Mouse (Mus musculus) embryonic facial prominence, embryonic 15.5 days (tissue): Measurements from ENCODE around the gene 4921517D22Rik. TPM values are rescaled to one million over a fixed set of nuclear protein-coding genes. Genes with fewer than 3 reads are reported as not detected.

Experiments
- ATAC-seq: fragments of 200-750 bp; cut with Nextera tagmentation; 2 replicates; pipeline ENCODE4 v1.8.0; 2017; ENCODE audit warnings: low read depth, moderate TSS enrichment; ENCODE audit not compliant: insufficient number of reproducible peaks, low FRiP score, low TSS enrichment
- H3K27ac ChIP-seq: fragments of 300-500 bp; sonication (generic); replicated peaks from 2 replicates; pipeline ENCODE4 v1.5.1; 2015; ENCODE audit warnings: mild to moderate bottlenecking, inconsistent platforms
- H3K27me3 ChIP-seq: fragments of 300-500 bp; sonication (generic); 2 replicates; pipeline ENCODE4 v1.6.1; 2015; ENCODE audit warnings: inconsistent platforms
- H3K36me3 ChIP-seq: fragments of 300-500 bp; sonication (generic); 2 replicates; pipeline ENCODE4 v1.6.1; 2015; ENCODE audit warnings: mild to moderate bottlenecking, inconsistent platforms
- H3K4me1 ChIP-seq: fragments of 300-500 bp; sonication (generic); 2 replicates; pipeline ENCODE4 v1.6.1; 2015; ENCODE audit warnings: inconsistent platforms
- H3K4me2 ChIP-seq: fragments of 300-500 bp; sonication (generic); replicated peaks from 2 replicates; pipeline ENCODE4 v1.6.1; 2015; ENCODE audit warnings: mild to moderate bottlenecking, inconsistent platforms
- H3K4me3 ChIP-seq: fragments of 300-500 bp; sonication (generic); replicated peaks from 2 replicates; pipeline ENCODE4 v1.5.1; 2015; ENCODE audit warnings: mild to moderate bottlenecking, inconsistent platforms
- H3K9ac ChIP-seq: fragments of 300-500 bp; sonication (generic); 2 replicates; pipeline ENCODE4 v1.6.1; 2015; ENCODE audit warnings: inconsistent platforms
- H3K9me3 ChIP-seq: fragments of 300-500 bp; sonication (generic); replicated peaks from 2 replicates; pipeline ENCODE4 v1.6.1; 2016; ENCODE audit warnings: inconsistent platforms
- WGBS: fragments of 180-500 bp; shearing (Covaris S2); methylation state at CpG from one replicate; pipeline ENCODE4 v1.1.7; 2015; 5-methylcytosine and 5-hydroxymethylcytosine counted together
- polyA plus RNA-seq: library from polyadenylated mRNA; unstranded; fragments of >200 nt; fragmentation: Nextera tagmentation; extraction: Ambion mirVana; gene quantifications from 2 replicates; pipeline ENCODE4 v1.2.1, GENCODE M21; 2015

The 4921517D22Rik gene
- polyA plus RNA-seq, 1 experiment from 2014 or later: not detected

GRCm38 (mm10) chr13:59690576-59690975 lies 3.3 kb downstream of the 4921517D22Rik start:
- WGBS: 81% methylated on average over 7 of the region's 7 CpGs
- no peak for ATAC-seq
- Histone ChIP-seq H3K4me2 (no peak overlapping the region), H3K27me3 (no peaks in the 10 kb centered on the region), H3K4me1 (no peaks in the 10 kb centered on the region), H3K9me3 (no peaks in the 10 kb centered on the region), H3K36me3 (no peaks in the 10 kb centered on the region), H3K9ac (no peak overlapping the region), H3K4me3 (no peak overlapping the region), H3K27ac (no peak overlapping the region)

GRCm38 (mm10) chr13:59689843-59690242 lies 4.1 kb downstream of the 4921517D22Rik start:
- 91% methylated on average over 3 of the region's 3 CpGs for WGBS
- no peak overlapping the region for H3K9ac ChIP-seq
- H3K4me2 ChIP-seq: no peak overlapping the region
- H3K9me3 ChIP-seq: no peaks in the 10 kb centered on the region
- no peak overlapping the region for H3K27ac ChIP-seq
- H3K4me3 ChIP-seq: no peak overlapping the region
- no peaks in the 10 kb centered on the region for H3K36me3 ChIP-seq
- H3K27me3 ChIP-seq: no peaks in the 10 kb centered on the region
- ATAC-seq: no peak
- H3K4me1 ChIP-seq: no peaks in the 10 kb centered on the region

- no peak overlapping the region for H3K4me2 ChIP-seq
- WGBS: 86% methylated on average over 9 of the region's 9 CpGs
Measured at GRCm38 (mm10) chr13:59689313-59689712, 4.6 kb downstream of the 4921517D22Rik start.

GRCm38 (mm10) chr13:59688338-59688770 lies 5.6 kb downstream of the 4921517D22Rik start:
- Histone ChIP-seq H3K4me2 (no peak overlapping the region), H3K4me1 (no peaks in the 10 kb centered on the region), H3K27ac (no peak overlapping the region), H3K4me3 (no peak overlapping the region), H3K36me3 (no peaks in the 10 kb centered on the region), H3K9me3 (no peaks in the 10 kb centered on the region), H3K9ac (no peak overlapping the region), H3K27me3 (no peaks in the 10 kb centered on the region)
- 53% methylated on average over 13 of the region's 13 CpGs for WGBS
- no peak for ATAC-seq

More at GRCm38 (mm10) chr13:59689313-59689712, 4.6 kb downstream of the 4921517D22Rik start:
- Histone ChIP-seq H3K4me3 (no peak overlapping the region), H3K27me3 (no peaks in the 10 kb centered on the region), H3K9ac (no peak overlapping the region), H3K27ac (no peak overlapping the region), H3K36me3 (no peaks in the 10 kb centered on the region), H3K4me1 (no peaks in the 10 kb centered on the region), H3K9me3 (no peaks in the 10 kb centered on the region)
- no peak for ATAC-seq

GRCm38 (mm10) chr13:59685236-59685635 lies 8.7 kb downstream of the 4921517D22Rik start:
- no peak for ATAC-seq
- no peaks in the 10 kb centered on the region for H3K36me3 ChIP-seq
- H3K4me3 ChIP-seq: no peak overlapping the region
- no peak overlapping the region for H3K9ac ChIP-seq
- 76% methylated on average over 3 of the region's 3 CpGs for WGBS
- no peak overlapping the region for H3K27ac ChIP-seq
- no peaks in the 10 kb centered on the region for H3K9me3 ChIP-seq
- 0 out of 2 replicates have a peak, but pooled peaks cover 2% of the 10 kb centered on the region for H3K27me3 ChIP-seq
- no peaks in the 10 kb centered on the region for H3K4me1 ChIP-seq
- H3K4me2 ChIP-seq: no peak overlapping the region

GRCm38 (mm10) chr13:59682629-59683028 lies 11.3 kb downstream of the 4921517D22Rik start:
- 0 out of 2 replicates have a peak, but pooled peaks cover 2% of the 10 kb centered on the region for H3K27me3 ChIP-seq
- no peaks in the 10 kb centered on the region for H3K9me3 ChIP-seq
- H3K4me1 ChIP-seq: no peaks in the 10 kb centered on the region
- no peaks in the 10 kb centered on the region for H3K36me3 ChIP-seq
- WGBS: 28% methylated on average over 7 of the region's 7 CpGs
- no peak overlapping the region for H3K27ac ChIP-seq
- no peak overlapping the region for H3K4me3 ChIP-seq
- no peak overlapping the region for H3K9ac ChIP-seq
- no peak overlapping the region for H3K4me2 ChIP-seq
- no peak for ATAC-seq

GRCm38 (mm10) chr13:59679908-59680307 lies 14.0 kb downstream of the 4921517D22Rik start:
- 58% methylated on average over 4 of the region's 4 CpGs for WGBS
- Histone ChIP-seq H3K9ac (no peak overlapping the region), H3K4me1 (no peaks in the 10 kb centered on the region), H3K4me2 (no peak overlapping the region), H3K36me3 (no peaks in the 10 kb centered on the region), H3K27me3 (0 out of 2 replicates have a peak, but pooled peaks cover 2% of the 10 kb centered on the region), H3K4me3 (no peak overlapping the region), H3K9me3 (no peaks in the 10 kb centered on the region), H3K27ac (no peak overlapping the region)
- ATAC-seq: no peak

- WGBS: 49% methylated on average over 4 of the region's 4 CpGs
- no peak overlapping the region for H3K27ac ChIP-seq
- 0 out of 2 replicates have a peak, but pooled peaks cover 2% of the 10 kb centered on the region for H3K27me3 ChIP-seq
- H3K4me1 ChIP-seq: peaks cover 6% of the 10 kb centered on the region
- H3K4me3 ChIP-seq: no peak overlapping the region
- H3K9ac ChIP-seq: no peak overlapping the region
- no peaks in the 10 kb centered on the region for H3K9me3 ChIP-seq
- no peaks in the 10 kb centered on the region for H3K36me3 ChIP-seq
- ATAC-seq: no peak
- H3K4me2 ChIP-seq: no peak overlapping the region
Measured at GRCm38 (mm10) chr13:59679306-59679705, 14.6 kb downstream of the 4921517D22Rik start.

- H3K36me3 ChIP-seq: no peaks in the 10 kb centered on the region
- peaks cover 16% of the 10 kb centered on the region for H3K4me1 ChIP-seq
- H3K9ac ChIP-seq: no peak overlapping the region
- no peak overlapping the region for H3K4me3 ChIP-seq
- no peak for ATAC-seq
- no peaks in the 10 kb centered on the region for H3K9me3 ChIP-seq
- no peak overlapping the region for H3K27ac ChIP-seq
- no peaks in the 10 kb centered on the region for H3K27me3 ChIP-seq
- 66% methylated on average over 12 of the region's 12 CpGs for WGBS
- no peak overlapping the region for H3K4me2 ChIP-seq
Measured at GRCm38 (mm10) chr13:59676316-59677229, 17.3 kb downstream of the 4921517D22Rik start.

GRCm38 (mm10) chr13:59675151-59676011 lies 18.5 kb downstream of the 4921517D22Rik start, which contains the start of gene Golm1:
Golm1 (minus strand) TSS chr13:59675811.
- peak within 1 kb of the TSS; percentile 72 for H3K27ac ChIP-seq
- H3K27me3 ChIP-seq: no peaks in the 10 kb centered on the region
- ATAC-seq: peak; percentile 87
- H3K36me3 ChIP-seq: no peaks in the 10 kb centered on the region
- peak within 1 kb of the TSS; percentile 77 for H3K4me3 ChIP-seq
- no peaks in the 10 kb centered on the region for H3K9me3 ChIP-seq
- peak within 1 kb of the TSS; percentile 75 for H3K4me2 ChIP-seq
- peak within 1 kb of the TSS; percentile 72 for H3K9ac ChIP-seq
- H3K4me1 ChIP-seq: peaks cover 16% of the 10 kb centered on the region
- WGBS: under 1% methylated on average over 57 of the region's 61 CpGs

- Histone ChIP-seq H3K9me3 (no peaks in the 10 kb centered on the region), H3K9ac (peak overlapping the region; percentile 21; the same call in 1 of the 2 replicates), H3K36me3 (no peaks in the 10 kb centered on the region), H3K27ac (peak overlapping the region; percentile 72; the same call in 1 of the 2 replicates), H3K4me3 (peak overlapping the region; percentile 77), H3K27me3 (no peaks in the 10 kb centered on the region), H3K4me1 (peaks cover 16% of the 10 kb centered on the region), H3K4me2 (peak overlapping the region; percentile 75)
- no peak for ATAC-seq
- WGBS: 2% methylated on average over 13 of the region's 13 CpGs
Measured at GRCm38 (mm10) chr13:59674761-59675150, 19.2 kb downstream of the 4921517D22Rik start.
